Mouse (Mus musculus) forebrain, embryonic 13.5 days (tissue): Measurements from ENCODE around the gene Sgip1. TPM values are rescaled to one million over a fixed set of nuclear protein-coding genes. Genes with fewer than 3 reads are reported as not detected.

Experiments used
- ATAC-seq: fragments of 200-750 bp; cut with Nextera tagmentation; 2 replicates; pipeline ENCODE4 v1.8.0; 2017
- H3K27ac ChIP-seq: fragments of 300-500 bp; sonication (generic); 2 replicates; pipeline ENCODE4 v1.5.1; 2015; ENCODE audit warnings: inconsistent platforms, mild to moderate bottlenecking, moderate library complexity
- H3K27me3 ChIP-seq: fragments of 300-500 bp; sonication (generic); 2 replicates; pipeline ENCODE4 v1.6.1; 2015; ENCODE audit warnings: mild to moderate bottlenecking, inconsistent platforms
- H3K36me3 ChIP-seq: fragments of 300-500 bp; sonication (generic); 2 replicates; pipeline ENCODE4 v1.6.1; 2015; ENCODE audit warnings: mild to moderate bottlenecking, inconsistent platforms; ENCODE audit not compliant: poor library complexity, severe bottlenecking
- H3K4me1 ChIP-seq: fragments of 300-500 bp; sonication (generic); 2 replicates; pipeline ENCODE4 v1.6.1; 2015; ENCODE audit warnings: inconsistent platforms
- H3K4me2 ChIP-seq: fragments of 300-500 bp; sonication (generic); 2 replicates; pipeline ENCODE4 v1.6.1; 2015; ENCODE audit warnings: inconsistent platforms, mild to moderate bottlenecking, moderate library complexity
- H3K4me3 ChIP-seq: fragments of 300-500 bp; sonication (generic); 2 replicates; pipeline ENCODE4 v1.5.1; 2015; ENCODE audit warnings: mild to moderate bottlenecking, inconsistent platforms
- H3K9ac ChIP-seq: fragments of 300-500 bp; sonication (generic); 2 replicates; pipeline ENCODE4 v1.6.1; 2015; ENCODE audit warnings: mild to moderate bottlenecking, inconsistent platforms
- H3K9me3 ChIP-seq: fragments of 300-500 bp; sonication (generic); replicated peaks from 2 replicates; pipeline ENCODE4 v1.6.1; 2016; ENCODE audit warnings: inconsistent platforms
- WGBS: fragments of 180-500 bp; shearing (Covaris S2); methylation state at CpG from one replicate; pipeline ENCODE4 v1.1.7; 2015; 5-methylcytosine and 5-hydroxymethylcytosine counted together
- polyA plus RNA-seq: library from polyadenylated mRNA; unstranded; fragments of >200 nt; fragmentation: Nextera tagmentation; extraction: Ambion mirVana; gene quantifications from 2 replicates; pipeline ENCODE4 v1.2.1, GENCODE M21; 2015

Sgip1 gene
- polyA plus RNA-seq, 1 experiment from 2014 or later = 37.8 TPM

- Histone ChIP-seq H3K9me3 (no peaks in the 10 kb centered on the region), H3K27me3 (no peaks in the 10 kb centered on the region), H3K4me2 (no peak overlapping the region), H3K36me3 (peaks cover 26% of the 10 kb centered on the region), H3K4me3 (no peak overlapping the region), H3K4me1 (no peaks in the 10 kb centered on the region), H3K27ac (no peak overlapping the region), H3K9ac (no peak overlapping the region)
- no peak for ATAC-seq
- WGBS = 88% methylated on average over 7 of the region's 7 CpGs
Measured at GRCm38 (mm10) chr4:102930679-102931078, 189.6 kb downstream of the Sgip1 start.

DNA sequence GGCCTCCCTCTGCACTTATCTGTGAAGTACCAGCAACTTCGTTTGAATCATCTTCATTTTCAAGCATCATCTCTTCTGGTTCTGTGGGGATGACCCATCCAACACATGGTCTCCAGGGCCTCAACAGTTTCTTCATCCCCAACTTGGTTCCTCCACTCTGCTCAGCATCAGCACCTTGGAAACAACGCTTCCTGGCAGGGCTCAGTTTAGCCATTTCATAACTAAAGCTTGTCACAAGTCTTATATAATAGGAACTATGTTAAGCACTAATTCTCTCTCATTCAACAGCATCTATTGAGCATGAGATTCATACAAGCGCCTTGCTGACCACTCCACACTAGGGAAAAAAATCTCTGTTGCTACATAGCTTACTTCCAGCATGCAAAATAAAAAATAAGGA, 199.2 kb downstream of the Sgip1 start:
- H3K4me2 ChIP-seq = no peak overlapping the region
- H3K9me3 ChIP-seq = no peaks in the 10 kb centered on the region
- no peaks in the 10 kb centered on the region for H3K36me3 ChIP-seq
- H3K9ac ChIP-seq = no peak overlapping the region
- 72% methylated on average over 3 of the region's 3 CpGs for WGBS
- no peaks in the 10 kb centered on the region for H3K27me3 ChIP-seq
- ATAC-seq = no peak
- no peak overlapping the region for H3K27ac ChIP-seq
- no peak overlapping the region for H3K4me3 ChIP-seq
- no peaks in the 10 kb centered on the region for H3K4me1 ChIP-seq

DNA sequence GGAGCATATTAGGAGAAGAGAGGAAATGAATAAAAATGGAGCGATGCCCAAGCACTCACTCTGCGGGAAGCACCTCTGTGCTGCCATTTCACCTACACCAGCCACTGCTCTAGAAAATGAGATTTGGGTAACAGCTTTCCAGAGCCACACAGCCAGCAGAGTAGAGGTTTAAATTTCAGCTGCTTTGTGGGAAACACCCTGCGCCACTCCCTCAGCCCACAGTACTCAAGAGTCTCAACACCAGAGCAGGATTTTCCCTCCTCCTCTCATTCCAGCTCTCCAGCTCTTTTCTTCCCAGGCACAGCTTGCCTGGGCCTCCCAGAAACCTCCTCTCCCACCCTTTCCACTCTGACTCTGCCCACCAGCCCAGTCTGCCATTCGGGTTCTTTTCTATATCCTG, 199.6 kb downstream of the Sgip1 start:
- Histone ChIP-seq H3K4me1 (no peaks in the 10 kb centered on the region), H3K27me3 (no peaks in the 10 kb centered on the region), H3K4me3 (no peak overlapping the region), H3K27ac (no peak overlapping the region), H3K9me3 (no peaks in the 10 kb centered on the region), H3K36me3 (no peaks in the 10 kb centered on the region), H3K9ac (no peak overlapping the region), H3K4me2 (no peak overlapping the region)
- 91% methylated on average over 4 of the region's 4 CpGs for WGBS
- ATAC-seq = no peak

GRCm38 (mm10) chr4:102944325-102944724, 203.2 kb downstream of the Sgip1 start:
- Histone ChIP-seq H3K27ac (no peak overlapping the region), H3K4me2 (no peak overlapping the region), H3K9me3 (no peaks in the 10 kb centered on the region), H3K4me1 (no peaks in the 10 kb centered on the region), H3K4me3 (no peak overlapping the region), H3K27me3 (no peaks in the 10 kb centered on the region), H3K9ac (no peak overlapping the region), H3K36me3 (no peaks in the 10 kb centered on the region)
- ATAC-seq = no peak
- 84% methylated on average over 6 of the region's 6 CpGs for WGBS

GRCm38 (mm10) chr4:102952476-102952875, 211.4 kb downstream of the Sgip1 start:
- Histone ChIP-seq H3K9ac (no peak overlapping the region), H3K4me1 (no peaks in the 10 kb centered on the region), H3K4me2 (no peak overlapping the region), H3K27me3 (no peaks in the 10 kb centered on the region), H3K4me3 (no peak overlapping the region), H3K9me3 (no peaks in the 10 kb centered on the region), H3K27ac (no peak overlapping the region), H3K36me3 (no peaks in the 10 kb centered on the region)
- 75% methylated on average over 2 of the region's 2 CpGs for WGBS
- ATAC-seq = no peak

- no peaks in the 10 kb centered on the region for H3K9me3 ChIP-seq
- no peak for ATAC-seq
- WGBS = 69% methylated on average over 17 of the region's 17 CpGs
- H3K4me1 ChIP-seq = no peaks in the 10 kb centered on the region
- no peaks in the 10 kb centered on the region for H3K36me3 ChIP-seq
- H3K27me3 ChIP-seq = no peaks in the 10 kb centered on the region
- no peak overlapping the region for H3K4me2 ChIP-seq
- H3K9ac ChIP-seq = no peak overlapping the region
- no peak overlapping the region for H3K4me3 ChIP-seq
- H3K27ac ChIP-seq = no peak overlapping the region
Measured at GRCm38 (mm10) chr4:102955294-102955956, 214.3 kb downstream of the Sgip1 start.

DNA sequence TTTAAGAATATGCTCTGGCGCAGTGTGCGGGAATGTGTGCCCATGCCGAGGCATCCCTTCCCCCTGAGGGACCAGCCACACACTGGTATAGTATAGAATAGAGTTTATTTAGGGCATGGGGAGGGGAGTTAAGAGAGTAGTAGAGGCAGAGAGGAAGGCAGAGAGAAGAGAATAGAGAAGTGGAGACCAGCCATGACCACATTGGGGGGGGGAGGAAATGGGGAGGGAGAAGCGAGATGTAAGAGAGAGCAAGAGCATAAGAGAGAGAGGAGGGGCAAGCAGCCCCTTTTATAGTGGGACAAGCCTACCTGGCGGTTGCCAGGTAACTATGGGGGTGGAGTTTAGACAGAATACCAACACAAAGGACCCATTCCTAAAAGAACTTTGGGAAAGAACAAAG, 218.3 kb downstream of the Sgip1 start:
- Histone ChIP-seq H3K27ac (no peak overlapping the region), H3K27me3 (no peaks in the 10 kb centered on the region), H3K9ac (no peak overlapping the region), H3K4me1 (no peaks in the 10 kb centered on the region), H3K9me3 (no peaks in the 10 kb centered on the region), H3K36me3 (peaks cover 11% of the 10 kb centered on the region; the same call in 1 of the 2 replicates), H3K4me2 (no peak overlapping the region), H3K4me3 (no peak overlapping the region)
- ATAC-seq = no peak
- WGBS = 85% methylated on average over 5 of the region's 5 CpGs

- no peak overlapping the region for H3K4me3 ChIP-seq
- no peak overlapping the region for H3K9ac ChIP-seq
- no peak overlapping the region for H3K27ac ChIP-seq
- H3K27me3 ChIP-seq = no peaks in the 10 kb centered on the region
- ATAC-seq = no peak
- no peaks in the 10 kb centered on the region for H3K4me1 ChIP-seq
- no peaks in the 10 kb centered on the region for H3K9me3 ChIP-seq
- 75% methylated on average over 3 of the region's 3 CpGs for WGBS
- peaks cover 25% of the 10 kb centered on the region for H3K36me3 ChIP-seq
- H3K4me2 ChIP-seq = no peak overlapping the region
Measured at GRCm38 (mm10) chr4:102964174-102964573, 223.1 kb downstream of the Sgip1 start.

DNA sequence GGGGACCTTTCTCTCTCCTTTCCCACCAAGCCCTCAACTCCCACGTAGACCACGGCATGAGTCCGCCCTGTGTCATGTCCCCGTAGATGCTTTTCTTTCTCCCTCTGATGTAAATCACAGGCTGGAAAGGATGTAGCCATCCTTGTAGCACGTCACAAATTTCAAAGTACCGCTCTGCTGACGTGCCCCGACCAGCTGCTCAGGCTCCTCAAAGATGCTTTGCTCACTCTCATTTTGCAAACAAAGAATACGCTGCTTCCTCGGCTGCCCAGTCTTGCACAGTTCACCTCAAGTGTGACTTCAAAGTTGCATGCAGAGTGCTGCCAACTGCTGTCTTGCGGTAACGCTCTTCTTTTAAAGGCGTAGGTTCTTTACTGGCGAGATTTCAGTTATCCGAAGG, 226.7 kb downstream of the Sgip1 start:
- 89% methylated on average over 15 of the region's 15 CpGs for WGBS
- Histone ChIP-seq H3K4me2 (no peak overlapping the region), H3K4me3 (no peak overlapping the region), H3K27ac (no peak overlapping the region), H3K9me3 (no peaks in the 10 kb centered on the region), H3K36me3 (peaks cover 18% of the 10 kb centered on the region), H3K4me1 (no peaks in the 10 kb centered on the region), H3K9ac (no peak overlapping the region), H3K27me3 (peaks cover 3% of the 10 kb centered on the region; the same call in 1 of the 2 replicates)
- ATAC-seq = no peak

GRCm38 (mm10) chr4:102969599-102969998, 228.5 kb downstream of the Sgip1 start:
- peaks cover 9% of the 10 kb centered on the region for H3K27me3 ChIP-seq
- 94% methylated on average over 5 of the region's 5 CpGs for WGBS
- ATAC-seq = no peak

DNA sequence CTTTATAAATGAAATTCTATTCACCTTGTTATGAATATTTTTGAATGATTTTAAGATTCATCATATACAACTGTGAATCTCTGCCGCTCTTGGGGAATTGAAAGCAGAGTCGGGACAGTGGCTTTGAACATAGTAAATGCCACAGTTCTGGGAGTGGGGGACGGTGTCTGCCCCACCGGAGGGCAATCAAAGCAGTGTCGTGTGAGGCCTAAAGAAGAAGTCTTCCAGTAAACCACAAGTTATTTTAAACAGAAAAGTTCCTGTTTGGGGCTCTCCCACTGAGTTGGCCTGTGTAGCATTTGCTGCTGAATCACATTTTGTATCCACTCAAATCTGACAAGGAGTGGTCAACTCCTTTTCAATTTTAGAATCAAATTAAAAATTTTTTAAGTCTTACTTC, 230.1 kb downstream of the Sgip1 start:
- Histone ChIP-seq H3K9ac (no peak overlapping the region), H3K27me3 (peaks cover 21% of the 10 kb centered on the region), H3K9me3 (no peaks in the 10 kb centered on the region), H3K4me3 (no peak overlapping the region), H3K27ac (no peak overlapping the region), H3K4me2 (no peak overlapping the region), H3K4me1 (peaks cover 3% of the 10 kb centered on the region), H3K36me3 (peaks cover 12% of the 10 kb centered on the region)
- 82% methylated on average over 5 of the region's 5 CpGs for WGBS
- ATAC-seq = no peak

More at GRCm38 (mm10) chr4:102969599-102969998, 228.5 kb downstream of the Sgip1 start:
- Histone ChIP-seq H3K4me2 (no peak overlapping the region), H3K27ac (no peak overlapping the region), H3K36me3 (peaks cover 14% of the 10 kb centered on the region), H3K4me3 (no peak overlapping the region), H3K9me3 (no peaks in the 10 kb centered on the region), H3K4me1 (no peaks in the 10 kb centered on the region), H3K9ac (no peak overlapping the region)

- Histone ChIP-seq H3K4me1 (peaks cover 10% of the 10 kb centered on the region), H3K36me3 (peaks cover 8% of the 10 kb centered on the region), H3K27ac (no peak overlapping the region), H3K9ac (no peak overlapping the region), H3K27me3 (peaks cover 29% of the 10 kb centered on the region), H3K4me3 (no peak overlapping the region), H3K4me2 (no peak overlapping the region), H3K9me3 (no peaks in the 10 kb centered on the region)
- 70% methylated on average over 3 of the region's 3 CpGs for WGBS
- no peak for ATAC-seq
Measured at GRCm38 (mm10) chr4:102972071-102972470, 231.0 kb downstream of the Sgip1 start.

- Histone ChIP-seq H3K4me1 (peaks cover 23% of the 10 kb centered on the region), H3K36me3 (no peaks in the 10 kb centered on the region), H3K4me3 (no peak overlapping the region), H3K9ac (no peak overlapping the region), H3K9me3 (no peaks in the 10 kb centered on the region), H3K27ac (no peak overlapping the region), H3K4me2 (no peak overlapping the region), H3K27me3 (peaks cover 47% of the 10 kb centered on the region)
- no peak for ATAC-seq
- WGBS = 42% methylated on average over 5 of the region's 5 CpGs
Measured at GRCm38 (mm10) chr4:102974172-102974571, 233.1 kb downstream of the Sgip1 start.
